Mouse (Mus musculus) hindbrain, postnatal 0 days (tissue): Measurements from ENCODE around the gene Qrsl1. TPM values are rescaled to one million over a fixed set of nuclear protein-coding genes. Genes with fewer than 3 reads are reported as not detected.

Source experiments
- ATAC-seq: fragments of 200-750 bp; cut with Nextera tagmentation; 2 replicates; pipeline ENCODE4 v1.8.0; 2017; ENCODE audit warnings: mild to moderate bottlenecking, moderate TSS enrichment, moderate library complexity
- DNase-seq: peaks from one replicate; pipeline ENCODE4 v3.0.0-alpha.2; 2015; ENCODE audit warnings: low spot score
- H3K27ac ChIP-seq: fragments of 300-500 bp; sonication (generic); 2 replicates; pipeline ENCODE4 v1.5.1; 2014; ENCODE audit warnings: mild to moderate bottlenecking
- H3K27me3 ChIP-seq: fragments of 300-500 bp; sonication (generic); 2 replicates; pipeline ENCODE4 v1.6.1; 2014; ENCODE audit warnings: low read length, mixed read lengths; ENCODE audit not compliant: insufficient read depth
- H3K36me3 ChIP-seq: fragments of 300-500 bp; sonication (generic); 2 replicates; pipeline ENCODE4 v1.6.1; 2014; ENCODE audit warnings: low read length, mixed read lengths; ENCODE audit not compliant: insufficient read depth
- H3K4me1 ChIP-seq: fragments of 300-500 bp; sonication (generic); 2 replicates; pipeline ENCODE4 v1.6.1; 2014; ENCODE audit warnings: antibody characterized with exemption, low read length, mixed read lengths; ENCODE audit not compliant: insufficient read depth
- H3K4me2 ChIP-seq: fragments of 300-500 bp; sonication (generic); 2 replicates; pipeline ENCODE4 v1.6.1; 2014; ENCODE audit warnings: low read depth, mild to moderate bottlenecking, low read length, moderate library complexity, mixed read lengths
- H3K4me3 ChIP-seq: fragments of 300-500 bp; sonication (generic); 2 replicates; pipeline ENCODE4 v1.5.1; 2014; ENCODE audit warnings: low read length
- H3K9ac ChIP-seq: fragments of 300-500 bp; sonication (generic); replicated peaks from 2 replicates; pipeline ENCODE4 v1.6.1; 2014; ENCODE audit warnings: mild to moderate bottlenecking, low read length, moderate library complexity, mixed read lengths
- H3K9me3 ChIP-seq: fragments of 300-500 bp; sonication (generic); 2 replicates; pipeline ENCODE4 v1.6.1; 2016; ENCODE audit warnings: low read length, mixed read lengths
- CTCF ChIP-seq: IDR thresholded peaks from 2 replicates; pipeline ENCODE4 v1.5.1; 2016; ENCODE audit warnings: antibody characterized with exemption, control low read depth, low read depth
- WGBS: fragments of 180-500 bp; shearing (Covaris S2); extraction: QIAGEN DNeasy Blood & Tissue Kit; methylation state at CpG from one replicate; pipeline ENCODE4 v1.1.7; 2014; 5-methylcytosine and 5-hydroxymethylcytosine counted together
- polyA plus RNA-seq: library from polyadenylated mRNA; unstranded; fragments of >200 nt; fragmentation: Nextera tagmentation; extraction: Ambion mirVana; gene quantifications from 2 replicates; pipeline ENCODE4 v1.2.1, GENCODE M21; 2015
- total RNA-seq: library from RNA; depleted of rRNA; stranded (reverse); fragments of >200 nt; gene quantifications from 2 replicates; pipeline ENCODE4 v1.2.3, GENCODE M21; 2014

The Qrsl1 gene
- total and polyA plus RNA-seq, 2 experiments from 2014 or later = 19.0 to 20.1 TPM

DNA sequence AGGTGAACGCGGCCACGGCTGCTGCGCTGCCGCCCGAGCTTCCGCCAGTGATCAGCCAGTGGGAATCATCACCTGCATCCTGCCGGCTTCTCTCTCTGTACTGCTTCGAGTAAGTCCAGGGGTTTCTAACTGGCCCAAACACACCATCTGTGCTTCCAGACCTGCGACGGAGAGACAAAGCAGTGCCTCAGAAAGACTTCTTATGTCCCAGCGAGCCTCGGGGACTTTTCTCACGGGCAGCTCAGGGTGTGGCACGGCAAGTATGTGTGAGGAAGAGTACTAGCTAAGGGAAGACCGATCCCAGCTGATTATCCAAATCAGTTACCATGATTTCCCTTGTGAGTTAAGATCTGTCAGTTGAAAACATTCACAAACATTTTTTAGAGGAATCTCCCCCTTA, 12.6 kb downstream of the Qrsl1 start:
- no peak overlapping the region for H3K9ac ChIP-seq
- H3K27me3 ChIP-seq = no peaks in the 10 kb centered on the region
- ATAC-seq = no peak
- no peak overlapping the region for H3K4me2 ChIP-seq
- no peak overlapping the region for H3K4me3 ChIP-seq
- DNase-seq = no peak
- no peaks in the 10 kb centered on the region for H3K4me1 ChIP-seq
- no peaks in the 10 kb centered on the region for H3K9me3 ChIP-seq
- no peak overlapping the region for H3K27ac ChIP-seq
- peaks cover 6% of the 10 kb centered on the region; the same call in 1 of the 2 replicates for H3K36me3 ChIP-seq
- whole genome bisulfite sequencing = 91% methylated on average over 16 of the region's 16 CpGs
- TF ChIP-seq CTCF = no peak

DNA sequence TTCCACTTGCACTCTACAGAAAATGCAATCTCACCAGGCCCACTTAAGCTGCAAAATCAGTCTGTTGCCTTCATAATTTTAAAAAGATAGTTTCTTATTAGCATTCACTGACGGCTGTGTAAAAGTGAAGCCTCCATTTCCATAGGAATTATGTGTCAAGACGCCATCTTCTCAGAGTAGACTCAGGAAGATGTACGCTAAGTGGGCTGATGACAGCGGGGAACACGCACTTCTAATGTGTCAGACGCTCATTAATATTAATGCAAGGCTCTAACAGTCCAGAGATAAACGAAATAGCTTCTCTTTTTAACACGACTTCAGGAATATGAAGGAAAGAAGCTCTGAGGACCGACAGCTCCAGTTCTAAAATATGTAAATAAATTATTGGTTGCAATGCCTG, 13.9 kb downstream of the Qrsl1 start:
- ATAC-seq = no peak
- no peak overlapping the region for H3K27ac ChIP-seq
- H3K9ac ChIP-seq = no peak overlapping the region
- H3K36me3 ChIP-seq = peaks cover 6% of the 10 kb centered on the region; the same call in 1 of the 2 replicates
- no peak overlapping the region for H3K4me3 ChIP-seq
- TF ChIP-seq CTCF = no peak
- H3K4me2 ChIP-seq = no peak overlapping the region
- no peaks in the 10 kb centered on the region for H3K27me3 ChIP-seq
- no peaks in the 10 kb centered on the region for H3K9me3 ChIP-seq
- 68% methylated on average over 9 of the region's 9 CpGs for WGBS
- no peaks in the 10 kb centered on the region for H3K4me1 ChIP-seq
- no peak for DNase-seq

DNA sequence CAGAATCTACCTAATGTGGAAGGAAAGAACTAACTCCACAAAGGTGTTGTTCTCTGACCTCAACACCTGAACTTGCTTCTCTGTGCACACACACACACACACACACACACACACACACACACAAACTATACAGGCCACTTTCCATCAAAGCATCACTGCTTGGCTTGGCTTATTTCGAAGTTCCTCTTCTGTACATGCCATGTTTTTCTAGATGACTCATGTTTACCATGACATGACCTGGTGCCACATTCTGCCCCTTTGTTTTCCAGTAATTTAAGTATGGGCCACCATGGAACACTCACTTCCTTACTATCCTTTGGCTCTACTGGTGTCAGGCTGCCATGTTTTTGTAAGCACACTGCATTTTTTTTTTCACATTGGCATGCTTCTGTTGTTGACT, 30.1 kb downstream of the Qrsl1 start:
- TF ChIP-seq CTCF = no peak
- ATAC-seq = no peak
- H3K27me3 ChIP-seq = no peaks in the 10 kb centered on the region
- no peak overlapping the region for H3K27ac ChIP-seq
- no peak overlapping the region for H3K9ac ChIP-seq
- H3K4me2 ChIP-seq = no peak overlapping the region
- no peaks in the 10 kb centered on the region for H3K4me1 ChIP-seq
- H3K36me3 ChIP-seq = no peaks in the 10 kb centered on the region
- H3K4me3 ChIP-seq = no peak overlapping the region
- no peak for DNase-seq
- 94% methylated on average over 1 of the region's 1 CpGs for WGBS
- H3K9me3 ChIP-seq = no peaks in the 10 kb centered on the region

DNA sequence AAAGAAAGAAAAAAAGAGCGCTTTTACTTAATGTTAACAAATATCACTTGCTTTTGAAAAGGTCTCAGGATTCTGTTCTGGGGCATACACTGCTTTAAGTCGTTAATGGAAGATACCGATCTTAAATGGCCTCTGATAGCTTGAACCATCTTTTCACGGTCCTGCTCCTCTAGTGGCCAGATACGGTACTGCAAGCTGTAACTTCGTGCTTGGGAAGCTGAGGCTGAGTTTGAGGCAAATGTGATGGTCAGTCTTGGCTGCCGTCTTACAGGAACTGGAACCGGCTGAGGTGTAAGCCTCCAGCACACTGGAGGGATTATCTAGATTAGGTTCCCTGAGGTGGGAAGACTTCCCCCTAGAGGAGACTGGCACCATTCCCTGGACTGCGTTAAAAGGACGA, 30.8 kb downstream of the Qrsl1 start:
- Histone ChIP-seq H3K36me3 (no peaks in the 10 kb centered on the region), H3K9me3 (no peaks in the 10 kb centered on the region), H3K27ac (no peak overlapping the region), H3K4me1 (no peaks in the 10 kb centered on the region), H3K4me3 (no peak overlapping the region), H3K4me2 (no peak overlapping the region), H3K27me3 (no peaks in the 10 kb centered on the region), H3K9ac (no peak overlapping the region)
- peak; percentile 87 for TF ChIP-seq CTCF
- 64% methylated on average over 10 of the region's 10 CpGs for WGBS
- ATAC-seq (no peak), DNase-seq (peak; percentile 39)

DNA sequence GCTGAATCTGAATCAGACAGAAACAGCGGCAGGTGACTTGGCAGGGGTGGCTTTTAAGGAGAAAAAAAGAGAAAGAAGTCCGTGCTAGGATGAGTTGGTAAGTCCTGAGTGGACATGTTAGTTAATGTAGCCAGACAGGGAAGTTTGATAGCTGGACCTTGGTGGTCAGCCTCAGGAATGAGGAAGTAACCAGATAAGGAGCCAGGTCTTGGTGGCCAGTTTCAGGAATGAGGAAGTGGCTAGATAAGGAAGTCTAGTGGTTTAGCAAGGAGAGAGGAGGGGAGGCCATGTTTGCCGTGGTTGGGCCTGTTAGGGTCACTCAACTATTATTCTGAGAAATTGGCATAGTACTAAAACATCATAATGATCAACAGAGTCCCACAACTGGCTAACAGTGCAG, 45.2 kb downstream of the Qrsl1 start:
- 87% methylated on average over 3 of the region's 3 CpGs for WGBS
- Histone ChIP-seq H3K27me3 (no peaks in the 10 kb centered on the region), H3K4me1 (no peaks in the 10 kb centered on the region), H3K27ac (no peak overlapping the region), H3K4me2 (no peak overlapping the region), H3K9me3 (0 out of 2 replicates have a peak, but pooled peaks cover 3% of the 10 kb centered on the region), H3K9ac (no peak overlapping the region), H3K4me3 (no peak overlapping the region), H3K36me3 (no peaks in the 10 kb centered on the region)
- TF ChIP-seq CTCF = no peak
- ATAC-seq (no peak), DNase-seq (no peak)

DNA sequence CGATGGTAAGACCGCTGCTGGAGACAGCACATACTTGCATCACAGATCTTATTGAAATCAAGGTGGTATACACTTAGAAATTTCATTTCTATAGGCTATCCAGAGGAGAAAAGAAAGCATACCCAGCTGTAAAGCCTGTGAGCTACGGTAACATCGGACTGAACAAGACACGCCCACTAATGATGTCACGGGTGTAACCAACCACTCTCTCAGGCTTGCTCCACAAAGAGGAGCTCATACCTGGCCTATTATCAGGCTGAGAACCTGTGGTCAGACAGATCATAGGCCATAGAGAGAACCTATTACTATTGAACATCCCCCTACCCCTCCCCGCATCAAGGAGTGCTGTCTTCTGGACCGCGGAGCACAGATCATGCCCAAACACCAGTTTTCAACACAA, 45.6 kb downstream of the Qrsl1 start:
- TF ChIP-seq CTCF = no peak
- Histone ChIP-seq H3K9me3 (0 out of 2 replicates have a peak, but pooled peaks cover 3% of the 10 kb centered on the region), H3K27me3 (no peaks in the 10 kb centered on the region), H3K4me3 (no peak overlapping the region), H3K9ac (no peak overlapping the region), H3K4me2 (no peak overlapping the region), H3K4me1 (no peaks in the 10 kb centered on the region), H3K36me3 (no peaks in the 10 kb centered on the region), H3K27ac (no peak overlapping the region)
- no peak for DNase-seq
- ATAC-seq = no peak
- 96% methylated on average over 9 of the region's 9 CpGs for WGBS

DNA sequence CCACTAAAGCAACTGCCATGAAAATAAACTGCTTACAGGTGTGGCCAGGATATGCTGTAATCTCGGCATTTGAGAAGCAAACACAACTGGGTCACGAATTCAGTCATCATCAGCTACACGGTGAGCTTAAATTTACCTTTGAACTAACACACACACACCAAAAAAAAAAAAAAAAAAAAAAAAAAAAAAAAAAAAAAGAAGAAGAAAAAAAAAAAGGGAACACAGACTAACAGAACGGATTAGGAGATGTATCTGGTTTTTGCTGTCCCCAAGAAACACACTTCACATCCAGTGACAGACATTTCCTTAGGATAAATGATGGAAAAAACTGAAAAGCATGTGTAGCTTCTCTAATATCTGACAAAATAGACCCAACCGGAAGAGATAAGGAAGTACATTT, 49.6 kb downstream of the Qrsl1 start:
- no peak for DNase-seq
- Histone ChIP-seq H3K4me3 (no peak overlapping the region), H3K9ac (no peak overlapping the region), H3K4me2 (no peak overlapping the region), H3K36me3 (no peaks in the 10 kb centered on the region), H3K27ac (no peak overlapping the region), H3K9me3 (0 out of 2 replicates have a peak, but pooled peaks cover 3% of the 10 kb centered on the region), H3K4me1 (no peaks in the 10 kb centered on the region), H3K27me3 (no peaks in the 10 kb centered on the region)
- no peak for TF ChIP-seq CTCF
- 86% methylated on average over 5 of the region's 5 CpGs for WGBS
- ATAC-seq = no peak
